Mouse (Mus musculus) cerebral cortex, adult 2 months (tissue): ENCODE measurements around the gene Syngap1.

ENCODE experiments used
- WGBS: fragments of 180-500 bp; shearing (Covaris S2); methylation state at CpG from one replicate; pipeline ENCODE4 v1.1.7; 2018; 5-methylcytosine and 5-hydroxymethylcytosine counted together

The Syngap1 gene

DNA sequence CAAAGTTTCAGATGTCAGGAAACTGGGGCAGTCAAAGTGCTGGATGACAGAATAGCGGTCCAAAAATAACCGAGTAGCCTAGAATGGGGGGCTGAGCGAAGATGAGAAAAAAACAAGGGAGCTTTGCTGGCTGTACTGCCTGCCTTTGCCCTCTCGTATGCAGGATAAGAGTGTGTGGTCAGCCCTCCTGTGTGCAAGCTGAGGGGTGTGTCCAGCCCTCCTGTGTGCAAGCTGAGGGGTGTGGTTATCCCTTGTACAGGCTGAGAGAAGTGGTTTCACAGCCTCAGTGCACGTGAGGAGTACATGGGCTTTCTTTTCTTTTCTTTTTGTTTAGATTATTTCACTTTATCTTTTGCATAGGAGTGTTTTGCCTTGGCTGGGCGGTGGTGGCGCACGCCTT, 54.5 kb downstream of the Syngap1 start:
- 69% methylated on average over 8 of the region's 8 CpGs for WGBS

DNA sequence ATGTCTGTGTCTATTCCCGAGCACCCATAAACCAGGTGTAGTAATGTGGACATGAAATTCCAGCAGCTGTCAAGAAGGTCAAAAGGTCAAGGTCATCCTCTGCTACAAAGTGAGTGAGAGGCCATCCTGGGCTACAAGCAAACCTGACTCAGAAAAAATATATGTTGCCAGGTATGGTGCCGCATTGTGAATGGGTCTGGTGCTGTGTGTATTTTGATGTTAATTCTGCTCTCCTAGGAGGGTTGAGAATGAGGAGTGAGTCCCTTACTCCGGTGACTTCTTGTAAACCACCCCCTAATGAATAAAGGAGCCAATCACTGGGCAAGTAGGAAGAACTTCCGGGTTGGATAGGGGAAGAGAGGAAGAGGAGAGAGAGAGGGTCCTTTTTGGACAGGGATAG, 56.6 kb downstream of the Syngap1 start:
- WGBS = 85% methylated on average over 4 of the region's 4 CpGs

DNA sequence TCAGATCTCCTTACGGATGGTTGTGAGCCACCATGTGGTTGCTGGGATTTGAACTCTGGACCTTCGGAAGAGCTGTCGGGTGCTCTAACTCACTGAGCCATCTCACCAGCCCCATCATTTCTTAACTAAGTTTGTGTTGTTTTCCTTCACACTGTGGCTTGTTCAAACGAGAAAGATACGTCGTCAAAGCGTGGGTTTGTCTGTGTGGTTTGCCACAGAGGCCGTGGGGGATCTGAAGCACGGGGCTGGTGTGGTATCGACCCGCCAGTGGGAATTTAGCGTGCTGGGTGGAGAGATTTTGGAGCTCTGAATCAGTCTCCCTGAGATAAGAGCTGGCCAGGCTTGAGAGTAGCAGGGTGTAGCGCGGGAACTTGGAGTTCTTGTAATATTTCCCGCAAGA, 57.2 kb downstream of the Syngap1 start:
- WGBS = 92% methylated on average over 15 of the region's 15 CpGs

DNA sequence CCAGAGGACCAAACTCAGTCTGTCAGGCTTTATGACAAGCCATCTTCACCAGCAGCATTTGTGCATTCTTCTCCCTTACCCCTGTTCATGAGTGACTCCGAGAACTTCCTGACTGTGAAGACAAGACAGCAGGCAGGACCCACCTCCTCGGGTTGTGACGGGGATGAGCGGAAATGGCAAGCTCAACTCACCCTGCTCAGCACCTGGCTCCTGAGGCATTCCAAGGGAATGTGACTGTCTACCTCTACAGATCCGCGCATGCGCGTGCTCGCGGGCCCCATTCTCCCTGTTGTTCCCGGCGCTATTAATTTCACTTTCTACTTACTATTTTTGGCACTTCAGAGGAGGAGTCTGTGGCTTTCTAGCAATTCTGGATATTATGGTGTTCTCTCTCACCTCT, 58.9 kb downstream of the Syngap1 start:
- 70% methylated on average over 12 of the region's 12 CpGs for WGBS

DNA sequence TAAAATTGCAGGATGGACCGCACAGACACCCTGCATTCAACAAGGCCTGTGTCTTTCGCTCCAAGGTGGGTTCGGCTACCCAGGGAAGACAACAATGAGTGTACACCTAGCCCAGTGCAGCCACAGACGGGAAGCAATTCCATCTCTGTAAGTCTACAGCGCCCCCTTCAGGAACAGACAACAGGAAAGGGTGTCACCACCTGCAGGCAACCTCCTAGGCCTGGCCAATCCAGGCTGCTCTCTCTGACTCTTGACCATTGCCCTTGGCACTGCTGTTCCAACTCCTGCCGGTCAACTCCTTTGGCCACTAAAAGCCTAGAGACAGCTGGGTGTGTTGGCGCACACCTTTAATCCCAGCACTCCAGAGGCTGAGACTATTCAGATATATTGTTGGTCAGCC, 60.1 kb downstream of the Syngap1 start:
- 79% methylated on average over 7 of the region's 7 CpGs for WGBS

DNA sequence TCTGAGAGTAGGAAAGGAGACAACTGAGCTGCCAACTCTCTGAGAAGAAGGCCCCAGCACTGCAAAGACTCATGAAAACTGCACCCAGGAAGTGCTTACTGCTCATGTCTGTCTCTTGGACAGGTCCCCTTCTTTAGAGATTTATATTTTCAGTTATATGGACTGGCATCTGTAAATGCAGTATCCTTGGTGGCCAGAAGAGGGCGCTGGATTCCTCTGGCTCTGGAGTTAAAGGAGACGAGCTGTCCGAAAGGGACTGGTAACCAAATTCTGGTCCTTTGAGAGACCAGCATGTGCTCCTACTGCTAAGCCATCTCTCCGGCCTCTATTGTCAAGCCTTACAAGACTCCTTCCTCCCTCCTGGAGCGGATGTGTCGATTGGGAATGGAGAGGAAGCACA, 60.8 kb downstream of the Syngap1 start:
- WGBS = 62% methylated on average over 6 of the region's 6 CpGs

DNA sequence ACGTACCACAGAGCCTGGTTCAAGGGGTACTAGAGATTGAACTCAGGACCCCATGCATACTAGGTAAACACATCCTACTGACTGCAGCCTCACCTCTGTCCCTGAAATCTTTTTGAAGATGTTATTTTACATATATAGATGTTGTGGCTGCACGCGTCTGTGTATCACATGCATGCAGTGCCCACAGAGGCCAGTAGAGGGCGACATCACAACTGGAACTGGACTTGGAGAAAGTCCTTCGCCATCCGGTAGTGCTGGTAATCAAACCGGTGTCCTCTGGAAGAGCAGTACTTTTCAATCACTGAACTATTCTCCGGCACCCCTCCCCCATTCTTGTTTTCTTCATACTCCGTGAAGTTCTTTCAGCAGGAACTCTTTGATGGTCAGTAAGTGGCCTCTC, 63.4 kb downstream of the Syngap1 start:
- 51% methylated on average over 9 of the region's 9 CpGs for WGBS

DNA sequence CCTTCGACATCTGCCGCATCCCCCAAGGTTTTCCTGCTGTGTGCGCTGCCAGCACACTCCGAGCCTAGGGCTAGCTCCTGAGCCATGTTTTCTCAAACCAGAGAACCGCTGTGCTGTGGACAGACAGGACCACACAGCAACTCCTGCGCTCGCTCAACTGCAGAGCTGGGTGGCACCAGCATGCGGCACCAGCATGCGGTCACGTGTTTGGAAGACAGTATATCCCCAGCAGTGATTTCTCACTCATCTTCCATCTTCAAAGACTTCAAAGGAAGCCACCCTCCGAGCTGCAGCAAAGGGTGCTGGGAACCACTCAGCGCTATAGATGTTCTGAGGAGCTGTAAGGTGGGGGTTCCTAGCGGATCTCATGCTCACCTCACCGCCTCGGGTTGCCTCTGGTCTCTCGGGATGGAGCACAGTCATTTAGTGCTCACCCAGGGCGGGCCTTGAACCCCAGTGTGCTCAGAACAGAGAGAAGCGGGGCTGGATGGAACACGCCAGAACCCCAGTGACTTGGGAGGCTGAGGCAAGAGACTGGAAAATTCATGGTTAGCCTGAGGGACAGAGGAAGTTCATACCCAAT, 63.9 kb downstream of the Syngap1 start:
- 64% methylated on average over 19 of the region's 19 CpGs for WGBS

DNA sequence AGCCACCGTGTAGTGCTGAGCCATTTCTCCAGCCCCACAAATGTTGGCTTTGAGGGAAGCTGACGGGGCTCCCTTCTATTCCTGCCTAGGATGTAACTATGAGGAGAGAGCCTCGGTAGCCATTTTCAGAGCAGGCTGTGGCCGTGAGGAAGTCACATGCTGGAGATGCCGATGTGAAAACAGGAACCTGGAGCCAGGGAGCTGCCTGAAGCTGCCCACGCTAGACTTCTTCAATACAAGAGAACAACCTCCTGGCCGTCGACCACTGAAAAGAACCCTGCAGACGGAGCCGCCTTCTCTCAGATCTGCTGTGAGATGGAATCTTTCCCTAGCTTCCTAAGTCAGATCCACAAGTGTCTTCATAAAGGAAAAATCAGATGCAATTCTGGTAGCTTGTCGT, 64.6 kb downstream of the Syngap1 start:
- 37% methylated on average over 11 of the region's 11 CpGs for WGBS

DNA sequence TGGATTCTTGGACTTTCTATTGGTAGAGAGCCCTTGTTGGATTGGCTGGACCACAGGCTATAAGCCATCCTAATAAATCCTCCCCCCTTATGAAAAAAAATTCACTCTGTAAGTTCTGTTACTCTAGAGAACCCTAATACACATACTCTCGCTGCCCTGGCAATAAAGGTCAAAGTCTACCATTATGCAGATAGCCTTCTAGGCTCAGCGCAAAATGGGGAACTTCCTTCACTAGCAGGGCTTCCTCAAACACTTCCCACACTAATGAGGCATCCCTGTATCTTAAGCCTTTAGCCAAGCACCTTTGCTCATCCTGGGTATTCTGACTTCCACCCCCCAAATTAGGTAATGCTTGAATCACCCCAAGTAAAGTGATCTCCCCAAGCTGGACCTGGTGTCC, 67.2 kb downstream of the Syngap1 start:
- 96% methylated on average over 2 of the region's 2 CpGs for WGBS

DNA sequence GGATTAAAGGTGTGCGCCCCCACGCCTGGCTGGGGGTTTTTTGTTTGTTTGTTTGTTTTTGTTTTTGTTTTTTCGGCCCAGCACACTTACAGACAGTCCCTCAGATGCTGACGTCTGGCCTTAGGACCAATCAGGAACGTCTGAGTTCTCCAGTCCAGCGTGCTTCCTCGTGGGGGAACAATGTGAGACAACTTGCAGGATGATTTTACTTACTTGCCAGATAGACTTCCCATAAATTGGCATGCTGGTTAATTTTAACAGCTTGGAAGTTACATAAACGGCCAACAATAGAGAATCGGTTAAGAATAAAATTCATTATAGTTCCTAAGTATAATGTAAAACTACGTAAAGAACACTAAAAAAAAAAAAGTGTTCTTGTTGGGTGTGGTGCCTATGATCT, 70.1 kb downstream of the Syngap1 start:
- 62% methylated on average over 10 of the region's 10 CpGs for WGBS

DNA sequence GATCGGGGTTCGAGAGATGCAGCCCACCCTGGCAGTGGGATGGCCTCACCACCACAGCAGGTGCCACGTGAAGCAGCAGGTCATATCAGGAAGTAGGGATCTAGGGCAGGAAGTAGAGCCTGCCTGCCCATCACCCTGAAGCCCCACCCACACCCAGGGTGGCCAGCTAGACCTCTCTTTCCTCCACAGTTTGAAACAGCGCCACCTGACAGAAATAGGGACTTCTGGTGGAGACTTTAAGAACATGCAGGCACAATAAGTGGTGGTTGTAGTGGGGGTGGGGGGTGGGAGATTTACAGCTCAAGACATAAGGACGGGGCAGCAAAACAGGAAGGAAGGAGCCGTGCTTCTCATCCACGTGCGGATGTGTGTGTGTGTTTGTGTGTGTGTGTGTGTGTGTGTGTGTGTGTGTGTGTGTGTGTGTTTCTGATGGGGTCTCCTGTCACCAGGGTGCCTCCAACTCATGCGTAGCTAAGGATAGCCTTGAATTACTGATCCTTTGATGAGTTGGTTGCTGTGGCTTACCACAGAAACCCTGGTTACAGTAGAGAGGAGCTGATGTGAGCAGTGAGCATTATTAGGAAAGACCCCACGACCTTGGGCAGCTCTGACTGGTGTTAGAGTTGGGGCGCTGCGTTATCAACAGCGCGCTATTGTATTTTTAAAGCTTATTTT, 71.1 kb downstream of the Syngap1 start:
- 48% methylated on average over 14 of the region's 14 CpGs for WGBS

DNA sequence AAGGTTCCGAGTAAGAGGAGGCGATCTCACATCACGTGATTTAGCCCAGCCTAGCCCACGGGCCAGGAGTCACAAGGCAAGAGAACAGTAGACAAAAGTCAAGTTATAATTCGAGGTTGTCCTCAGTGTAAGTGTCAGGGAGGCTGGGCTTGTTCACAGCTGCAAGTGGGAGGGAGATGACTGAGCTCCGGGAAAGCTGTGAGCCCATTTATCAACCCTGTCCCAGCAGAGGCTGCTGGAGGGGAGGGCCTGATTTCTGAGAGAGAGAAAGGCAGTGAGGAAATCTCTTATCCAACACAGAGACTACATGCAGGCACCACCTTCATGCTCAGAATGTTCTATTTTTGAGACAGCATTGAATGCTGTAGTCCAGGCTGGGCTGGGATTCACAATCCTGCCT, 71.9 kb downstream of the Syngap1 start:
- WGBS = 14% methylated on average over 6 of the region's 6 CpGs

DNA sequence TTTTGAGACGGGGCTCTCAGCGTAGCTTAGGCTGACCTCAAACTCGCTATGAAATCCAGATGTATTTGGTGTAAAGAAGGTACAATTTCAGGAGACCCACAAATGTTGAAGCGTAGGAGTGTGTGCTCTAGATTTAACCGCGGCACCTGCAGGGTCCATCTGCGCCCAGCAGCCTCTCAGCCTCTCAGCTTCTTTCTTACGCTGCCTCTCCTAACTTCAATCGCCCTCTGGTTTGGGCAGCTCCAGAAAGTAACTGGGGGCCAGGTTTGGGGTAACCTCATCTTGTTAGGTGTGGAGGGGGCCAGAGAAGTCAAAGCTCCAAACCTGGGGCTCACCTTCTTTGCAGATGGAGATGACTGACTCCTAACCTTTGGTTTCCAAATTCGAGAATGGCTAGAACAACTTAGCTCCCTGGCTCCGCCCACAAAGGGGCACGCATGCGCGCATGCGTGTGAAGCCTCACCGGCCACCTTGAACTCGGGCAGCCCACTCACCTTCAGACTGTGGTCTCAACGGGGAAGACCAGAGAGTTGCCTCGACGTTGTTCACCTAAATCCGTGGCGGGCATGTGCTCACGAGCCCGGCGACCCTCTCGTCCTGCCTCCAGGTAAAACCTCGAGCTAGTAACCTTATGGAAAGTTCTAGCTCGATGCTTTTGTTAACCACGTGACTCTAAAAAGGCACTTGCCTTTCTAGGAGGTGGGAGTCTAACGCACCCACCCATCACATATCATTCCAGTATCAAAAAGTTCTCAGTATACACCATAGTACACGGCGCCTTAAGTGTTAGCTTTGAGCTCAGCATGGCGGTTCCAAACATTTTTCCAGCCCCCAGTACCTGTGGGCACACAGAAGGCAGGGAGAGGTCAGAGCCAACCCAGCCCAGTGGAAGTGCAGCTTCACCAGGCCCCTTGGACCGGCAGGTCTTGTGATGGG, 76.8 kb downstream of the Syngap1 start:
- WGBS = 4% methylated on average over 34 of the region's 34 CpGs

DNA sequence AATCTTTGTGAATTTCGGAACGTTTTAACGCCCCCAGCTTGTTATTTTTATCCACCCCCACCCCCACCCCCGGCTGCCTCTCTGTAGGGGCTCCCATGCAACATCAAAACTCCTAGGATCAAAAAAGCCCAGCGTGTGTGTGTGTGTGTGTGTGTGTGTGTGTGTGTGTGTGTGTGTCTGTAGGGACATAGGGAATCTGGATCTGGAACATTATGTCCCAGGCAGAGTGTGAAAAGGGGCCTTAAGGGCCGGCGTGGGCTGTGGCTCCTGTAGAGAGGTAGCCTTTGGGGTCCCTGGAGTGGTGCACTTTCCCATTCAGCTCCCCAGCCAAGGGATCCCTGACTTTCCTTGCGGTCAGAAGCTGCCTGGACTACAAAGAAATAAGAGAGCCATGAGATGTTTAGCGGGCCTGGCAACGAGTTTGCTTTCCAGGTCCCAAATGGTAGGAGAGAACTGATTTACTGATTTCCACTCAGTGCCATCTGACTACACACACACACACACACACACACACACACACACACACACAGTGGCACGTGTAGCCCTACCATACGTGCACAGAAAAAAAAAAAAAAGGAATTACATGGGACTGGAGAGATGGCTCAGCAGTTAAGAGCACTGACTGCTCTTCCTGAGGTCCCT, 77.6 kb downstream of the Syngap1 start:
- 11% methylated on average over 12 of the region's 12 CpGs for WGBS

DNA sequence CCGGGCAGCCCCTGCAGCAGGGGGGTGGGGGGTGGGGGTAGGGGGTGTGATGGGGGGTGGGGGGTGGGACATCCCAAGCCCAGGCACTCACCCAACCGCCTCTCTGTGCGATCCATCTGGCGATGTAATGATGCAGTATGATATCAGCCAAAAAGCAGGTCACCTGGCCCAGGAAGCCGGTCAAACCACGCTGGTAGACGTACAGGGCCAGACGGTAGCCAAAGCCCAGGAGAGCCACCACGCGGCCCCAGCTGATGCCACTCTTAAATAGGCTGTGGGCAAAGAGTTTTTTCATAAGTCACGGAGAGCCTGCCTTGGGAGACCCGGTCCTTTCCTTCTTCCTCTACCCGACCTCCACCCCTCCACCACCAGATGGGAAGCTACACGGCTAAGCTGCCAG, 80.0 kb downstream of the Syngap1 start:
- WGBS = 73% methylated on average over 14 of the region's 14 CpGs

DNA sequence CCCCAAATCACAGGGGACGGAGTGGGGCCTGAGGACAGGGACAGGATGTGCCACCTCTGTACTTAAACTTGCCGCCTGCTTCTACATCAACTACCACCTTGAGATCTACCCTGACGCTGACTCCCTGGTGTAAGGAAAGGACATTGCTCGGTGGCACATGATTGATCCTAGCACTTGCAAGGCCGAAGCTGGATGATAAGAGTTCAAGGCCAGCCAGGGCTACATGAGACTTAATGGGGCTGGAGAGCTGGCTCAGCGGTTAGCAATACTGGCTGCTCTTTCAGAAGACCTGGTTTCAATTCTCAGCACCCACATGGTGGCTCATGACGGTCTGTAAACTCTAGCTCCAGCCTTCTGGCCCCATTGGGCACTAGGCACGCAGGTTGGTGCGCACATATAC, 80.7 kb downstream of the Syngap1 start:
- 93% methylated on average over 9 of the region's 9 CpGs for WGBS
